Mouse (Mus musculus) cerebellum, postnatal 14 days (tissue): Measurements from ENCODE around the gene Trim25.
"Not testable (repeated sequence)": the region's sequence is repeated elsewhere in the genome, so short reads cannot be mapped to it uniquely, and the experiment has no call there.

Experiments
- DNase-seq, 2 experiments: peaks; one replicate each; pipeline ENCODE4 v3.0.0; 2021; ENCODE audit warnings: mixed read lengths in 2 of 2

Gene Trim25

GRCm38 (mm10) chr11:88995616-88996015, 3.6 kb upstream of the Trim25 start:
- no peak for DNase-seq

GRCm38 (mm10) chr11:88996427-88996826, 2.7 kb upstream of the Trim25 start:
- DNase-seq, result no peak

DNA sequence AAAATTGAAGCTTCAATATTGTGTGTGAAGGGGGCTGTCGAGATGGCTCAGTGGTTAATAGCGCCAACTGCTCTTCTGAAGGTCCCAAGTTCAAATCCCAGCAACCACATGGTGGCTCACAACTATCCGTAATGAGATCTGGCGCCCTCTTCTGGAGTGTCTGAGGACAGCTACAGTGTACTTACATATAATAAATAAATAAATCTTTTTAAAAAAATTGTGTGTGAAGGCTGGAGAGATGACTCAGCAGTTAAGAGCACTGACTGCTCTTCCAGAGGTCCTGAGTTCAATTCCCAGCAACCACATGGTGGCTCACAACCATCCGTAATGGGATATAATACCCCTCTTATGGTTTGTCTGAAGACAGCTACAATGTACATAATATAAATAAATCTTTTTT, 1.8 kb upstream of the Trim25 start:
- DNase-seq, result not testable (repeated sequence)

DNA sequence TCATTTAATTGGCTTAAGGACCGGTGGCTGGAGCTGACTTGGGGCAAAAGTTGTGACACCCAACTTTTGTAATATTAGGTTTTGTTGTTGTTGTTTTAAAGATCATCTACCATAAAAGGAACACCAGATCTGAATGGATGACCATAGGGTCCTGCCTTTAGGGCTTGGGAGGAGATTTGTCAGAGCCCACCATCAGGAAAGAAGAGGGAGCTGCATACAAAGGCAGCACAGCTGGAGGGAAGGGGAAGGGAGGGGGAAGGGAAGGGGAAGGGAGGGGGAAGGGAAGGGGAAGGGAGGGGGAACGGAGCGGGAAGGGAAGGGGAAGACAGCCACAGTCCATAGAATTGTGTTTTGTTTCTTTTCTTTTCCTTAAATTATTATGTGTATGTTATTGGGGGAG, 770 bp upstream of the Trim25 start:
- DNase-seq, result no peak

GRCm38 (mm10) chr11:88999723-89000526, 749 bp downstream of the Trim25 start:
- no peak for DNase-seq

DNA sequence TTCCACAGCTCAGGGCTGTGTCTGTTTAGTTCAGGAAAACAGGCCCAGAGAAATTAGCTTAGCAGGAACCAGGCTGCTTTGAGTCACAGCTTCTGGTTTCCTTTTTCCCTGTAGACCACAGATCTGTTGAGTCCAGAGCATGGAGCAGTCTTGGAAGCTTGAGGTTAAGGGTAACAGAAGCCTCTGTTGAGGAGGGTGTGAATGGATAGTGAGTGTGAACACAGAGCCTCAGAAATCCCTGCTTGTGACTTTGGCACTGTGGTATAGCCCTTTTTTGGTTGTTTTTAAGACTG, 1.3 kb downstream of the Trim25 start:
- no peak for DNase-seq

DNA sequence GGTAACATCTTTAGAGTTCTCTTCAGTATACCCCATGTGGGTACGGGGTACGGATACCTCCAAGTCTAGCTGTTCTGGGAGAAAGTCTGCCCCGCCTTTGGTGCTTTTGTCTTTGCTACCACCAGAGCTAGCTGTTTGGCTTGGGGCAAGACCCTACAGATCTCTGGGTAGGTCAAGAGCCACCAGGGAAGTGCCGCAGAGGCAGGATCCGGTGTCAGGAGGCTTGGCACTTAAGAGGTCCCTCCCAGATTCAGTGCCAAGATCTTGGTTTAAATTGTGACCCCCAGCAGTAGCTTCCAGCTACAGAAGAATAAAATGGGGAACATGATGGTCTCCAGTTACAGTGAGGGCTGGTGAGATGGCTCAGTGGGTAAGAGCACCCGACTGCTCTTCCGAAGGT, 2.4 kb downstream of the Trim25 start:
- DNase-seq, result no peak

GRCm38 (mm10) chr11:89002068-89002467, 2.9 kb downstream of the Trim25 start:
- no peak for DNase-seq

- DNase-seq, result peak; percentile 28 to 54
These were observed 3.4 kb downstream of the Trim25 start for GRCm38 (mm10) chr11:89002621-89003020.

GRCm38 (mm10) chr11:89003078-89003477, 3.9 kb downstream of the Trim25 start:
- DNase-seq, result no peak

GRCm38 (mm10) chr11:89003726-89004125, 4.5 kb downstream of the Trim25 start:
- DNase-seq, result no peak

- no peak for DNase-seq
These were observed 6.3 kb downstream of the Trim25 start for GRCm38 (mm10) chr11:89005473-89005872.

DNA sequence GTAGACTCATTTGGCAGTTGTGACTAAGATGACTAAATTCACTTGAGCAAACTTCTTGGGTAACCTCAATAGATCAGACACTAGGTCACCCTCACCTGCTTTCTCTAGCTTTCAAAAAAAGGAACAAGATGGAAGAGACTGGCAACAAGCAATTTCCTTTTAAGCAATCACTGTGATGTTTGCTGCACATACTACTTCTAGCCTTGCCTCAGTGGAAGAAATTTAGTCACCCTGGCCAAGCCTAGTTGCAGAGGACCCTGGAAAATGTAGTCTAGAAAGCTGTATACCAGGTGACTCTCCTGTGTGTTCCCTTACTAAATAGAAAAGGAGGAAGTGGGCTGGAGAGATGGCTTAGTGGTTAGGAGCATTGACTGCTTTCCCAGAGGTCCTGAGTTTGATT, 7.2 kb downstream of the Trim25 start:
- DNase-seq, result no peak

DNA sequence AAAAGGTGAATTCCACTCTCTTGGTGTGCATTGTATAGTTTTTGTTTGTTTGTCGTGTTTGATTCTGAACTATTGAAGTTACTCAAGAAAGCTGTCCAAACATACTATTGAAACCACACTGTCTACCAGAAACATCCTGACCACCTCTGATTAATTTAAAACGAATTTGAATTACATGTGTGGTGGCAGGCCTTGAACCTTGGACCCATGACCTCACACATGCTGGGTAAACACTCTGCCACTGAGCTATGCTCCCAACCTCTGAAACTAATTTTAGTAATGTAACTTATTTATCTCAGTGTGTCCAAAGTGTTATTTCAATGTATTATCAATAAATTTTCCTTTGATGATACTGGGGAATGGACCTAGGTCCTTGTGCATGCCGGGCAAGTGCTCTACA, 8.4 kb downstream of the Trim25 start:
- no peak for DNase-seq

DNA sequence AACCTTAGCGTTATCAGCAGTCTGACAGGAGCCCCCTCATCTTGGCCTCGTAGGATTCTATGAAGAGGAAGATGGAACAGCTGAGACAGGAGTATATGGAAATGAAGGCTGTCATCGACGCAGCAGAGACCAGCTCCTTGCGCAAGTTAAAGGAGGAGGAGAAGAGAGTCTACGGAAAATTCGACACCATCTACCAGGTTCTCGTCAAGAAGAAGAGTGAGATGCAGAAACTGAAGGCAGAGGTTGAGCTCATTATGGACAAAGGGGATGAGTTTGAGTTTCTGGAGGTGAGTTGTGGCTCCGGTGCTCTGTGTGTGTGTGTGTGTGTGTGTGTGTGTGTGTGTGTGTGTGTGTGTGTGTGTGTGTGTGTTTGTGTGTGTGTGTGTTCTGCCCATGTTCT, 9.9 kb downstream of the Trim25 start:
- no peak for DNase-seq

DNA sequence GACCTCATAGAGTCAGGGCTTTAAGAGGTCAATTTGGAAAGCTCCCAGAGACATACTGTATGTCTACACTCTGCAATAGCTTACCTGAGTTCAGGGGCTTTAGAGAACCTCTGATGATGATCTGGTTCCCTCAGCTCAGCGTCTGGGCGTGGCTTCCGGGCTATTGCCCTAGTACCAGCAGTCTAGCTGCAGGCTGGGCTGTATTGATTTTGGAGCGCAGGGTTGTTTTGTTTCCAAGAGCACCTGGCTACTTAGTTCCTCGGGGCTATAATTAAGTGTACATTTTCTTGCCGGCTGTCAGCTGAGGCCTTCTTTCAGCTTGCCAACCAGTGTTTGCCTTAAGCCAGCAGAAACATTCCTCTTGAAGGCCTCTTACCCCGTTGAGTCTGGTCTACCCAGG, 10.3 kb downstream of the Trim25 start:
- no peak for DNase-seq

DNA sequence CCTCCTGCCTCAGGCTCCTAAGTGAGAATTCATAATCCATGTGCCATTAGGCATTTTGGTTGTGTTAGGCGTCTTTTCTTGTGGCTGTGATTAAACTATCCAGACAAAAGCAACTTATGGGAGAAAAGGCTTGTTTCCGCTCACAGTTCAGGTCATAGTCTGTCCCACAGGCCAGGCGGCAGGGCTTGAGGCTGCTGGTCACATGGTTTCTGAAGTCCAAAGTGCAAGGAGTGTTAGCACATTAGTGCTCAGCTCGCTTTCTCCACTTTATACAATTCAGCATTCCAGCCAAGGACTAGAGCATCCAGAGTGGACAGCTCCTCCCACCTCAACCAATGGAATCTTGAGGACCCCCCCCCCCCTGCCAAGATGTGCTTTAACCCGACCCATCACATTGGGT, 13.1 kb downstream of the Trim25 start:
- no peak for DNase-seq

GRCm38 (mm10) chr11:89017514-89018182, 18.5 kb downstream of the Trim25 start:
- DNase-seq, result no peak

DNA sequence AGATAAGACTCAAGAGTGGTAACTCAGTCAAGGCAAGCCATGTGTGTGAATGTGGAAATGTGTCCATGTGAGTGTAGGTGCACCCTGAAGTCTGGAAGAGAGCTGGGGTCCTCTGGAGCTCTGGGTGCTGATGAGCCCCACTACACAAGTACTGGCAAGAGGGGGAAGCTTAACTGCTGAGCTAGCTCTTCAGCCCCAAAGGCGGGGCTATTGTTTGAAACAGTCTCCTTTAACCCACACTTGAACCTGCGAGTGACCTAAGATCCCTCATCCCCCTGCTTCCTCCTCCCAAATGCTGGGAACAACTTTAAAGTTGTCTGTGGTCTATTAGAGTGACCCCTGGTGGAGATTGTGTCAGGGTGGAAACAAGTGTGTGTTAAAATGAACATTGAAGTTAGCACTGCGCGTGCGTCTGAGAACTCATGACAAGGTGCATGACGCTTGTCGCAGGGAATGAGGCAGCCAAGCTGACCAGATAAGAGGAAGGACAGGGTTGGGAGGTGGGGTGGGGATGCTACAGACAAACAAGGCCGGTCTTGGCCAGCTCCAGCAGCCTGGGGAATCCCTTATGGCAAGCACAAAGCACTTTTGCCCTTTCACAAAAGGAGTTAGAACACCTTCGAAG, 21.6 kb downstream of the Trim25 start:
- no peak for DNase-seq

DNA sequence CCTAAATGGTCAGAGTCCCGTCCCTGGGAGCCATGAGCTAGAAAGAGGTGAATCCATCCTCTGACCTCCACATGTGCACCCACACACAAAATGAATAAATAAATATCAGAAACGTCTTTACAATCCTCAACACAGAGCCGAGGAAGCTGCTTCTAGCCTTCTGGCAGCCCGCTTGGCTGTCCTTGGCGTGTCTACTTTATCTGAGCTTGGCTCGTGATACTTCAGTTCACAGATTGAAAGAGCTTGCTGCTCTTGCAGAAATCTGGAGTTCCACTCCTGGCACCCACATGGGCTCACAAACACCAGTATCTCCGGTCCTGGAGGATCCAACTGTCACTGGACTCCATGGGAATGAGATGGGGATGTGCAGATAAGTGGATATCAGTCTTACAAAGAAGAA, 22.5 kb downstream of the Trim25 start:
- DNase-seq, result no peak

- DNase-seq, result no peak
These were observed 23.1 kb downstream of the Trim25 start for GRCm38 (mm10) chr11:89022120-89022731.

DNA sequence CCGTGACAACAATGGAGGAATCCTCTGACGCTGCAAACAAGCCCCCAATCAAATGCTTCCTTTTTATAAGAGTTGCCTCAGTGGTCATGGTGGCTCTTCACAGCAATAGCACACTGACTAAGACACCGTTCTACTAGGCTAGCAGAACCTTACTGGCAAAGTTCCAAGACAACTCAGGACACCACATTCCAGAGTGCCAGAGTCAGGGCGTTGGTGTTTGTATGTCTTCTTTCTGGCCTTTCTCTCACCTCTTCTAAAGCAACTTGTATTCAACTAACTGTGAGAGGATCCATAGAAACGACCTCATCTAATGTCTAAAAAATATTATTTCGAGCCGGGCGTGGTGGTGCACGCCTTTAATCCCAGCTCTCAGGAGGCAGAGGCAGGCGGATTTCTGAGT, 24.3 kb downstream of the Trim25 start:
- no peak for DNase-seq

GRCm38 (mm10) chr11:89024181-89024881, 25.2 kb downstream of the Trim25 start:
- peak; percentile 56 to 67 for DNase-seq
